Mouse (Mus musculus) MEL (cell line): ENCODE results near the gene Amz1.

Experiments used
- EP300 ChIP-seq, 2 experiments: IDR thresholded peaks; 2 replicates each; pipeline ENCODE4 v1.6.1; 2011; ENCODE audit warnings: improper control_type of control experiment in 2 of 2, low read length in 2 of 2, low read depth in 1 of 2, mild to moderate bottlenecking in 1 of 2
- MYC ChIP-seq: IDR thresholded peaks from 2 replicates; pipeline ENCODE4 v1.6.1; 2011; ENCODE audit warnings: low read depth, mild to moderate bottlenecking, low read length, improper control_type of control experiment, moderate library complexity
- POLR2A ChIP-seq, 2 experiments: IDR thresholded peaks; 2 replicates each; pipeline ENCODE4 v1.6.1; 2011 to 2012; ENCODE audit warnings: low read length in 2 of 2, mild to moderate bottlenecking in 2 of 2, control low read depth in 1 of 2, improper control_type of control experiment in 1 of 2, low read depth in 1 of 2, moderate library complexity in 1 of 2; ENCODE audit not compliant: control insufficient read depth in 1 of 2, insufficient read depth in 1 of 2, poor library complexity in 1 of 2

DNA sequence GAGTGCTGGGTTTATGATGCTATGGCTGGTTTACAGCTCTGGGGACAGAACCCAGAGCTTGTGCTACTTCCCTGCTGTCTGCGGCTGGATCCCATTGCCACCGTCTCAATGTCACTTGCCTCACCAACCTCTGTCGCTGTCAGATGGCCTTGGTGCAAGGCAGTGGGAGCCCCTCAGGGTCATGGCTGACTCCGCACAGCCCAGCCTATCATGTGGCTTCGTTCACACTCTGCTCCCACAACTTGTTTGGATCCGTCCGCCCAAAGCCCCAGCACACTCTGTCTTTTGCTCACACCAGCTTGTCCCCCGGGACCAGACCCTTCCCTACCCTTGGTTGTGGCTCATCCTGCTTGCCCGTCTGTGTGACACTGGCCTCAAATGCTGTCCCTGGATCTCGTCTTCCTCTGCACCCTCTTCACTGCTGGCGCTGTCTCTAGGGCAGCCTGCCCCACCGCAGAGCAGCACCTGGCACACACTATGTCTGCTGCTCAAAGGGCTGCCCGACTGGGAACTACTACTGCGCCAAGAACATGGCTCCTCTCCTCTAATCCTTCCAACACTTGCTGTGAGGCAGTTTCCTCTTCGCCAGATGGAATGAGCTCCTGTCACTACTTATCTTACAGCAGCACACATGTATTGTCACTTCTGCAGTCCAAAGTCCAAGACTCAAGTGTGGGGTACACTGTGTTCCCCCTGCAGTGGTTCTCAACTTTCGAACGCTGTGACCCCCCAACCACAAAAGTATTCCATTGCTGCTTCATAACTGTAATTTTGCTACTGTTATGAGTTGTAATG lies 3.2 kb downstream of the Amz1 start:
- TF ChIP-seq POLR2A (IDR thresholded peaks at IDR 0.05; ENCODE audit: control insufficient read depth in 1 of 2, insufficient read depth in 1 of 2, low read depth in 1 of 2, low read length in 2 of 2, poor library complexity in 1 of 2) (no peak), MYC (no peak), EP300 (IDR thresholded peaks at IDR 0.05; ENCODE audit: low read depth in 1 of 2, low read length in 2 of 2) (peak in 1 of 2 experiments; percentile 49; a peak in 2 of 4 replicates)
